Mouse (Mus musculus) CD8-positive naive resting alpha-beta T cell, adult 57 days (primary cell): Measurements from ENCODE around the gene Aldh2. TPM values are rescaled to one million over a fixed set of nuclear protein-coding genes. Genes with fewer than 3 reads are reported as not detected.

ENCODE experiments used
- total RNA-seq: library from RNA; stranded (reverse); gene quantifications from one replicate; pipeline ENCODE4 v1.2.4, GENCODE M21; 2023

Aldh2 gene
- total RNA-seq, result 56.4 TPM

DNA sequence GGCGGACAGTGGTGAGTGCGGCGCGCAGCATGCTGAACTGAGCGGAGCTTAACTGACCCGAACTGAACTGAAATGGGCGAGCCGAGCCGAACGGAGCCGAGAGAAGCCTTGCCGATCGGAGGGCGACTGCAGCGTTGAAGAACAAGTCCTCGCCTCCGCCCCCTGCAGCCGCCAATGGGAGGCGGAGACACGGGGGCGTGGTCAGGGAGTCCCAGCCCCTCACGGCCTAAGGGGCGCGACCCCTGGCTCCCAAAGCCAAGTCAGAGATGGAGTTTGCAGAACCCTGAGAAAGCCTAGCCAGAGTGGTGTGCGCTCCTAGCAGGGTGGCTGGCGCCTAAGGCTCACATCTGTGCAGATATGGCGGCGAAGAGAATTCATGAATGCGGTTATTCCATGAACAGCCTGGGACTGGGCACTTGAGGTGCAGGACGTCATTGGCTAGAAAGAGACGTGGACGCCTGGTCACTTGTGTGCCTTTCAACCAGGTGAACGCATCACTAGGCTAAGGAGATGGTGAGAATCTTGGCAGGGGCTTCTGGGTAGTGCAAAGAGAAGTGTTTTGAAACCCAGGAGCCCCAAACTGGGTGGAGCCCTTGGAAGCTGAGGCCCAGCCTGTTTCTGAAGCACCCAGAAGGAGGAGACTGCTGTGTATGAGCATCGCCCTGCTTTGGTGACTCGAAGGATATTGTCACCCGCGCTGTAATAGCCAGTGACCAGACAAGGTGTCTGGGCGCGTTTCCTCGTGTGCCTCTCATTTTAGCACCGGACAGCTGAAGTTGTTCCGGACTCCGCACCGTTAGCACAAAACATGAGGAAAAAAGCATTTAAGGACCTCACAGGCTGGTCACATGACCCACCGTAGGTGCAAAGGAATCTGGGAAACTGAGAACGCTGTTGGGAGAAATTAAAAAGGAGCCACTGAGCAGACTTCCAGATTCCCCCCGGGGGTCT lies at the start of gene Aldh2:
Aldh2 (minus strand) TSS at position 374 of the 951 bp plus-strand sequence.

GRCm38 (mm10) chr5:121618592-121619513 lies 25.2 kb upstream of the Aldh2 start, which contains the start of gene Acad12:
Acad12 (minus strand) TSS chr5:121618938.

DNA sequence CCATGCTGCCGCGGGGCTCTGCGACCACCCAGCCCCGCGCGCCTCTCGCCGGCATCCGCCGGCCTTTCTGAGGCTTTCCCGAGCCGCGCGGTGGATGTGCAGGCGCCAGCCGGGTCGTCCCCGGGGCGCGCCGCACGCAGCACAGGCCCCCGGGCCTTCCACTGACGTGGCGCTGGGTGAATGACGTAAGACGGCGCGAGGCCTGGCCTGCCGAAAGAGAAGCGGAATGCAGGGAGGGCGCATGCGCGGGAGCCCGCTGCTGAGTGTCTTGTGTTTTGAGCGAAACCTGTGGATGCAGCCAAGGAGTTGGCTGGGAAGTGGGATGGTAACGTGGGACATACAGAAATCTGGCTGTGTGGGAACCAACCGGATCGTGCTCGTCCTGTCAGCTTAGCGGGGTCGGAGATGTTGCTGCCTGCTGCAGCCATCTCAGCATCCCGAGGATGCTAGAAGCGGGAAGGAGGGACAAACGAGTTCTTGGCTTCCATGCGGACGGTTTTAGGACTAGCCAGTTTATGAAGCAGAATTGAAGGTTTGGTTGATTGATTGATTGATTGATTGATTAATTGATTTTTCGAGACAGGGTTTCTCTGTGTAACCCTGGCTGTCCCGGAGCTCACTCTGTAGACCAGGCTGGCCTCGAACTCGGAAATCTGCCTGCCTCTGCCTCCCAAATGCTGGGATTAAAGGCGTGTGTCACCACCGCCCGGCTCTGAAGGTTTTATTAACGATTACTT lies 47.7 kb downstream of the Aldh2 start, which contains the start of gene Mapkapk5:
Mapkapk5 (minus strand) TSS at position 113 of the 737 bp plus-strand sequence.

GRCm38 (mm10) chr5:121544910-121545792 lies 48.5 kb downstream of the Aldh2 start, which contains the start of the genes Adam1a and Gm42878:
Adam1a (minus strand) TSS chr5:121545482.
Gm42878 (minus strand) TSS chr5:121545482.

Other genes with a start within 250 kb of the Aldh2 start
- 59.1 TPM for gene Trafd1, start 208.2 kb downstream of the Aldh2 start, total RNA-seq
- gene Naa25, start 195.9 kb downstream of the Aldh2 start, total RNA-seq, result 47.3 TPM
- gene Tmem116, start 141.9 kb downstream of the Aldh2 start, total RNA-seq, result 0.86 TPM
- 71.5 TPM for gene Erp29, start 141.3 kb downstream of the Aldh2 start, total RNA-seq
- gene Adam1b, start 90.4 kb downstream of the Aldh2 start, total RNA-seq, result not detected
- 9.6 TPM for gene Adam1a, start 48.3 kb downstream of the Aldh2 start, total RNA-seq
- not detected for gene Gm42878, start 48.3 kb downstream of the Aldh2 start, total RNA-seq
- gene Mapkapk5, start 47.9 kb downstream of the Aldh2 start, total RNA-seq, result 87.6 TPM
- gene Acad12, start 25.1 kb upstream of the Aldh2 start, total RNA-seq, result 11.8 TPM
- gene Acad10, start 66.7 kb upstream of the Aldh2 start, total RNA-seq, result 12.5 TPM
- gene Brap, start 66.7 kb upstream of the Aldh2 start, total RNA-seq, result 103 TPM
- gene Atxn2, start 117.5 kb upstream of the Aldh2 start, total RNA-seq, result 99.3 TPM
- 39.9 TPM for gene Sh2b3, start 243.8 kb upstream of the Aldh2 start, total RNA-seq